Mouse (Mus musculus): ENCODE results near the gene Car1. TPM values are rescaled to one million over a fixed set of nuclear protein-coding genes. Genes with fewer than 3 reads are reported as not detected.
"Not testable (repeated sequence)": the region's sequence is repeated elsewhere in the genome, so short reads cannot be mapped to it uniquely, and the experiment has no call there.

The Car1 gene
- polyA plus RNA-seq, 1 experiment from 2014 or later, result not detected

GRCm38 (mm10) chr3:14776497-14777162 is 31.5 kb downstream of the Car1 start:
- H3K36me3 ChIP-seq (ENCODE audit: control insufficient read depth, insufficient read depth, low read length); H3K27me3 ChIP-seq (ENCODE audit: control insufficient read depth, insufficient read depth, low read length); H3K4me1 ChIP-seq (ENCODE audit: control insufficient read depth, insufficient read depth, low read length); H3K4me3 ChIP-seq (ENCODE audit: low read depth, low read length); H3K9me3 ChIP-seq (ENCODE audit: control insufficient read depth, low read depth, low read length); H3K4me2 ChIP-seq (replicated peaks; ENCODE audit: low read depth, low read length); ATAC-seq (ENCODE audit: insufficient number of reproducible peaks, insufficient read depth, low FRiP score, low read depth); H3K27ac ChIP-seq (ENCODE audit: low read length); H3K9ac ChIP-seq (replicated peaks; ENCODE audit: low read depth, low read length): not testable (repeated sequence)
- WGBS, result 84% methylated on average over 2 of the region's 3 CpGs

DNA sequence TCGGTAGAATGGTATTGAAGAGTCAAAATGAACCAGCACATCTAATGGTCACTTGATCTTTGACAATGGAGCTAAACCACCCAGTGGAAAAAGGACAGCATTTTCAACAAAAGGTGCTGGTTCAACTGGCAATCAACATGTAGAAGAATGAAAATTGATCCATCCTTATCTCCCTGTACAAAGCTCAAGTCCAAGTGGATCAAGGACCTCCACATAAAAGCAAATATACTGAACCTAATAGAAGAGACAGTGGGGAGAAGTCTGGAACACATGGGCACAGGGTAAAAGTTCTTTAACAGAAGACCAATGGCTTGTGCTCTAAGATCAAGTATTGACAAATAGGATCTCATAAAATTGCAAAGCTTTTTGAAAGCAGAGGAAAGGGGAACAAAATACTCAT is 33.6 kb downstream of the Car1 start:
- H3K36me3 ChIP-seq (ENCODE audit: control insufficient read depth, insufficient read depth, low read length); H3K9ac ChIP-seq (replicated peaks; ENCODE audit: low read depth, low read length); H3K9me3 ChIP-seq (ENCODE audit: control insufficient read depth, low read depth, low read length); H3K27me3 ChIP-seq (ENCODE audit: control insufficient read depth, insufficient read depth, low read length); H3K27ac ChIP-seq (ENCODE audit: low read length); H3K4me2 ChIP-seq (replicated peaks; ENCODE audit: low read depth, low read length); ATAC-seq (ENCODE audit: insufficient number of reproducible peaks, insufficient read depth, low FRiP score, low read depth); H3K4me3 ChIP-seq (ENCODE audit: low read depth, low read length); H3K4me1 ChIP-seq (ENCODE audit: control insufficient read depth, insufficient read depth, low read length): not testable (repeated sequence)
- WGBS, result 95% methylated on average over 1 of the region's 1 CpGs

GRCm38 (mm10) chr3:14772473-14772872 is 35.7 kb downstream of the Car1 start:
- H3K9me3 ChIP-seq (ENCODE audit: control insufficient read depth, low read depth, low read length); H3K4me3 ChIP-seq (ENCODE audit: low read depth, low read length); H3K36me3 ChIP-seq (ENCODE audit: control insufficient read depth, insufficient read depth, low read length); H3K27ac ChIP-seq (ENCODE audit: low read length); ATAC-seq (ENCODE audit: insufficient number of reproducible peaks, insufficient read depth, low FRiP score, low read depth); H3K4me2 ChIP-seq (replicated peaks; ENCODE audit: low read depth, low read length); H3K9ac ChIP-seq (replicated peaks; ENCODE audit: low read depth, low read length); H3K27me3 ChIP-seq (ENCODE audit: control insufficient read depth, insufficient read depth, low read length); H3K4me1 ChIP-seq (ENCODE audit: control insufficient read depth, insufficient read depth, low read length): not testable (repeated sequence)
- WGBS, result 91% methylated on average over 1 of the region's 1 CpGs

DNA sequence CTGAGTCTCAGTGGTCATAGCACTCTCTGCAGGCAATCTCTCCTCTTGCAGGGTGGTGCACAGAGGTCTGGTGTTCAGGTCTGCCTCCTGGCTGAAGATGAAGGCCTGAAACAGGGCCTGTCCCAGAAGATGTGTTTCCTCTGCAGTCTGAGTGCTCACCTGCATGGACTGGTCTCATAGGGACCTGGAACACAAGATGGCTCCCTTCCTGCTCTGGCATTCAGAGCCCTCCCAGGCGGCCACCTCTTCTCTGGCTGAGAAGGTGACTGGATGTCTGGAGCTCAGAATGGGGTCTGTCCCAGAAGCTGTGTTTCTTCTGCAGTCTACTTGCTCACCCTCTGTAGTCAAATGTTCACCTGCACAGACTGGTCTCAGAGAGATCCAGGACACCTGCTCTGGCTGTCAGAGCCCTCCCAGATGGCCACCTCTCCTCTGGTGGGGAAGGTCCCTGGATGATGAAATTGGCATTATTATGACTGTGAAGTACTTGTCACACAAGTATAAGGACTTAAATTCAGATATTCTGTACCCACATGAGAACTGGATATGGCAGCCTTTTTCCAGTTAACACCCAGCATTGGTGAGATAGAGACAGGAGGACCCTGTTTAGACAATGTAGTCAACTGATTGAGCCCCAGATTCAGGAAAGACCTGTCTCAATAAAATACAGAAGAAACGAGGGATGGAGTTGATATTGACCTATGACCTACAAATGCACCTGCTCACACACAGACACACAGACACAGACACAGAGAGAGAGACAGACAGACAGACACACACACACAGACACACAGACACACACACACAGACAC is 43.2 kb downstream of the Car1 start:
- no peak for ATAC-seq (ENCODE audit: insufficient number of reproducible peaks, insufficient read depth, low FRiP score, low read depth)
- no peak overlapping the region for H3K4me2 ChIP-seq (replicated peaks; ENCODE audit: low read depth, low read length)
- no peaks in the 10 kb centered on the region for H3K36me3 ChIP-seq (ENCODE audit: control insufficient read depth, insufficient read depth, low read length)
- no peaks in the 10 kb centered on the region for H3K9me3 ChIP-seq (ENCODE audit: control insufficient read depth, low read depth, low read length)
- 82% methylated on average over 2 of the region's 2 CpGs for WGBS
- H3K4me1 ChIP-seq (ENCODE audit: control insufficient read depth, insufficient read depth, low read length), result no peaks in the 10 kb centered on the region
- H3K27me3 ChIP-seq (ENCODE audit: control insufficient read depth, insufficient read depth, low read length), result no peaks in the 10 kb centered on the region
- H3K27ac ChIP-seq (ENCODE audit: low read length), result no peak overlapping the region
- no peak overlapping the region for H3K9ac ChIP-seq (replicated peaks; ENCODE audit: low read depth, low read length)
- no peak overlapping the region for H3K4me3 ChIP-seq (ENCODE audit: low read depth, low read length)

GRCm38 (mm10) chr3:14755716-14756115 is 52.5 kb downstream of the Car1 start:
- no peak for ATAC-seq (ENCODE audit: insufficient number of reproducible peaks, insufficient read depth, low FRiP score, low read depth)
- H3K27me3 ChIP-seq (ENCODE audit: control insufficient read depth, insufficient read depth, low read length), result no peaks in the 10 kb centered on the region
- H3K9ac ChIP-seq (replicated peaks; ENCODE audit: low read depth, low read length), result no peak overlapping the region
- no peaks in the 10 kb centered on the region for H3K4me1 ChIP-seq (ENCODE audit: control insufficient read depth, insufficient read depth, low read length)
- WGBS, result 82% methylated on average over 1 of the region's 1 CpGs
- H3K9me3 ChIP-seq (ENCODE audit: control insufficient read depth, low read depth, low read length), result no peaks in the 10 kb centered on the region
- no peak overlapping the region for H3K27ac ChIP-seq (ENCODE audit: low read length)
- H3K4me2 ChIP-seq (replicated peaks; ENCODE audit: low read depth, low read length), result no peak overlapping the region
- H3K36me3 ChIP-seq (ENCODE audit: control insufficient read depth, insufficient read depth, low read length), result no peaks in the 10 kb centered on the region
- H3K4me3 ChIP-seq (ENCODE audit: low read depth, low read length), result no peak overlapping the region

DNA sequence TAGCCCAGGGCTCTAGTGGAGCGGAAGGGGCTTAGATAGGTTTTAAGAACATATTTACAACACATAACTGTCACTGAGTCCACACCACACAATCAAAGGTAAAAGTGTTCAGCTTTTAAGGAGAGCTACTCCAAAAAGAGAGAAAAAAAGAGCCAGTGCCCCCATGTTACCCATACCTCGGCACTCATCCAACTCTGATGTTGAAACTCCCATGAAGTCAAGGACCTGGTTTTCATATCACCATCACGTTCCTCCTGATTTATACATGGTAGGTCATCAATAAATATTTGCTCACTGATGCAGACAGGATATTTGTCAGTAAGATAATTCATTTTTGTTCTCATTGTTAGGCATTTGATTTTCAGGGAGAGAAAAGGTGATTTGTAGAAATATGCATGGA is 62.1 kb downstream of the Car1 start:
- WGBS, result 78% methylated on average over 3 of the region's 3 CpGs
- no peak for ATAC-seq (ENCODE audit: insufficient number of reproducible peaks, insufficient read depth, low FRiP score, low read depth)
- no peak overlapping the region for H3K4me2 ChIP-seq (replicated peaks; ENCODE audit: low read depth, low read length)

DNA sequence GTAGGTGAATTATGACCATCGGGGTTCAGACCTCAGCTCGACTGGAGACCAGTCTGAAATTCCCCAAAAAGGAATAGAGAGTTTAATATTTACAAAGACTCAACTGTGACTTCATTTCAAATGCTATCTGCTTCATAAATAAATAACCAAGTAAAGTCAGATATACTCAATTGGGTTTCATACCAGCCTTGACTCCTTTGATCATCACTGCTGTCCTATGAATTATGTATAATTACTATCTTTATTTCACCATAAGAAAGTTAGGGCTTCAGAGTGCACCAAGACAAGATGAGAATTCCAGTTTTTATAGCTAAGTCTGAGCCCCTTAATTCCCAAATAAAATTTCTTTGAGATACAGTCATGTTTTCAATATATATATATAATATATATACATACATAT is 69.9 kb downstream of the Car1 start:
- no peak overlapping the region for H3K4me3 ChIP-seq (ENCODE audit: low read depth, low read length)
- 74% methylated on average over 2 of the region's 2 CpGs for WGBS
- H3K4me1 ChIP-seq (ENCODE audit: control insufficient read depth, insufficient read depth, low read length), result no peaks in the 10 kb centered on the region
- H3K4me2 ChIP-seq (replicated peaks; ENCODE audit: low read depth, low read length), result no peak overlapping the region
- no peaks in the 10 kb centered on the region for H3K36me3 ChIP-seq (ENCODE audit: control insufficient read depth, insufficient read depth, low read length)
- H3K27ac ChIP-seq (ENCODE audit: low read length), result no peak overlapping the region
- no peaks in the 10 kb centered on the region for H3K27me3 ChIP-seq (ENCODE audit: control insufficient read depth, insufficient read depth, low read length)
- H3K9me3 ChIP-seq (ENCODE audit: control insufficient read depth, low read depth, low read length), result no peaks in the 10 kb centered on the region
- ATAC-seq (ENCODE audit: insufficient number of reproducible peaks, insufficient read depth, low FRiP score, low read depth), result no peak
- H3K9ac ChIP-seq (replicated peaks; ENCODE audit: low read depth, low read length), result no peak overlapping the region

More for the DNA sequence above, 62.1 kb downstream of the Car1 start:
- Histone ChIP-seq H3K27ac (ENCODE audit: low read length) (no peak overlapping the region), H3K4me1 (ENCODE audit: control insufficient read depth, insufficient read depth, low read length) (no peaks in the 10 kb centered on the region), H3K27me3 (ENCODE audit: control insufficient read depth, insufficient read depth, low read length) (no peaks in the 10 kb centered on the region), H3K9ac (replicated peaks; ENCODE audit: low read depth, low read length) (no peak overlapping the region), H3K4me3 (ENCODE audit: low read depth, low read length) (no peak overlapping the region), H3K9me3 (ENCODE audit: control insufficient read depth, low read depth, low read length) (no peaks in the 10 kb centered on the region), H3K36me3 (ENCODE audit: control insufficient read depth, insufficient read depth, low read length) (no peaks in the 10 kb centered on the region)

- H3K4me2 ChIP-seq (replicated peaks; ENCODE audit: low read depth, low read length); H3K4me1 ChIP-seq (ENCODE audit: control insufficient read depth, insufficient read depth, low read length); H3K27ac ChIP-seq (ENCODE audit: low read length); H3K27me3 ChIP-seq (ENCODE audit: control insufficient read depth, insufficient read depth, low read length); H3K36me3 ChIP-seq (ENCODE audit: control insufficient read depth, insufficient read depth, low read length); H3K9ac ChIP-seq (replicated peaks; ENCODE audit: low read depth, low read length); H3K4me3 ChIP-seq (ENCODE audit: low read depth, low read length); ATAC-seq (ENCODE audit: insufficient number of reproducible peaks, insufficient read depth, low FRiP score, low read depth); H3K9me3 ChIP-seq (ENCODE audit: control insufficient read depth, low read depth, low read length): not testable (repeated sequence)
- WGBS, result 90% methylated on average over 1 of the region's 1 CpGs
These were observed 80.7 kb downstream of the Car1 start for GRCm38 (mm10) chr3:14727496-14727895.
